ENCODE assay signal across 8 mouse cellular contexts in the genomic region with DNA sequence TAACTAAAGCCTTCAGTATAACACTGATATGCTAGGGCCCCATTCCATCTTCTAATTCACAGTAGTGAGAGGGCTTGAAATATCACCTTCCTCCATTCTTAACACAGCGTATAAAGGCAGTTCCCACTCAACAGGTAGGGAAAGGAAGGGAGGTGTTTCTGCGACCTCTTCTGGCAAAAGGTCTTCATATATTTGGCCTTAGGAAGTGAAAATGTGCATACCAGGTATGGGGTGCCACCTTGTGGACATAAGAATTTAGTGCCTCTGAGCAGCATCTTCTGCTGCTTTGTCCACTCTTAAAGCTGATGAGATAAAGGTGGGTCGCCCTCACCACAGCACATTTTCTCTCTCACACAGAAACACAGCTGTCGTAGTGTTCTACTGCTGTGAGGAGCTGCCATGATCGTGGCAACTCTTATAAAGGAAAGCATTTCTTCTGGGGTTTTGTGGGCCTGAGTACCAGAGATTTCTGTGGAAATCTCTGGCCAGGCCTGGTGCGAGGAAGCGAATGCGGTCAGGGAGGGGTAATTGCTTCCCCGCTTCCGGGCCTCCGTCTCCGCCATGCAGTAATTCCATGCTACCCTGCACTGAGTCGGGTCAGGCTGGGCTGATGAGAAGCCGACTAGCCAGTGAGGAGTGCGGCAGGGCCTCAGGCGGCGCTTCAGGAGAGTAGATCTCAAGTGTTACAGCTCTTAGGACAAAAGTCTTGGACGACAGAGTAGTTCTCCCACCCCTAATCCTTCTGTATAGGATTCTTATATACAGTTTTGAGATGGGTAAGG.
DNase-seq lines count a peak whose midpoint lies in the region; ATAC-seq and TF ChIP-seq lines count a peak whose summit lies in the region.

No protein-coding gene starts in this region.

- ATAC-seq in forebrain, embryonic 16.5 days = peak; percentile 73
- peak; percentile 75 for ATAC-seq in hindbrain, embryonic 11.5 days (ENCODE audit: low FRiP score)
- peak; percentile 46 for ATAC-seq in lung, postnatal 0 days

- H3K9ac ChIP-seq in forebrain, embryonic 16.5 days (replicated peaks; ENCODE audit: low read depth, low read length) = peak overlapping the region; percentile 15; the same call in 1 of the 2 replicates
- 0 out of 2 replicates have a peak overlapping the region, but pooled peaks have one; percentile 2 for H3K9ac ChIP-seq in hindbrain, embryonic 11.5 days (ENCODE audit: low read depth, low read length)
- H3K9ac ChIP-seq in lung, postnatal 0 days (replicated peaks; ENCODE audit: low read depth) = no peak overlapping the region

- DNase-seq in MN1 (ENCODE audit: low spot score) = peak; percentile 84
- peak; percentile 74 for DNase-seq in cerebellum, adult 11 months
- DNase-seq in hindbrain, embryonic 11.5 days (ENCODE audit: low spot score) = peak; percentile 84
- peak; percentile 85 for DNase-seq in layer of hippocampus, adult 9-10 months (ENCODE audit: low spot score)
- peak; percentile 92 for DNase-seq in lung, postnatal 0 days (ENCODE audit: low spot score)
- peak; percentile 89 for DNase-seq in retina, postnatal 1 day
- DNase-seq in thymus, postnatal 36 days = peak; percentile 63 to 64

- H3K4me2 ChIP-seq in forebrain, embryonic 16.5 days (ENCODE audit: low read length) = no peak overlapping the region
- H3K4me2 ChIP-seq in hindbrain, embryonic 11.5 days (replicated peaks; ENCODE audit: low read depth, low read length) = no peak overlapping the region
- no peak overlapping the region for H3K4me2 ChIP-seq in lung, postnatal 0 days (replicated peaks; ENCODE audit: low read depth, low read length)

- H3K4me3 ChIP-seq in forebrain, embryonic 16.5 days (replicated peaks; ENCODE audit: low read length) = no peak overlapping the region
- no peak overlapping the region for H3K4me3 ChIP-seq in hindbrain, embryonic 11.5 days (ENCODE audit: low read depth, low read length)
- H3K4me3 ChIP-seq in lung, postnatal 0 days (ENCODE audit: low read depth, low read length) = no peak overlapping the region

- no peaks in the 10 kb centered on the region for H3K9me3 ChIP-seq in forebrain, embryonic 16.5 days (ENCODE audit: control insufficient read depth, low read length)
- no peaks in the 10 kb centered on the region for H3K9me3 ChIP-seq in hindbrain, embryonic 11.5 days (ENCODE audit: control insufficient read depth, low read length)
- no peaks in the 10 kb centered on the region for H3K9me3 ChIP-seq in lung, postnatal 0 days (ENCODE audit: low read length)

- no peak for TF ChIP-seq EP300 in lung, postnatal 0 days (IDR thresholded peaks at IDR 0.05)

- H3K4me1 ChIP-seq in forebrain, embryonic 16.5 days (replicated peaks; ENCODE audit: control insufficient read depth, insufficient read depth, low read length) = no peaks in the 10 kb centered on the region
- no peaks in the 10 kb centered on the region for H3K4me1 ChIP-seq in hindbrain, embryonic 11.5 days (replicated peaks; ENCODE audit: control insufficient read depth, insufficient read depth, low read length)
- H3K4me1 ChIP-seq in lung, postnatal 0 days (ENCODE audit: insufficient read depth, low read depth, low read length) = no peaks in the 10 kb centered on the region

- 40% methylated on average over 18 of the region's 18 CpGs for WGBS in forebrain, embryonic 16.5 days
- 46% methylated on average over 18 of the region's 18 CpGs for WGBS in hindbrain, embryonic 11.5 days
- 36% methylated on average over 18 of the region's 18 CpGs for WGBS in lung, postnatal 0 days

- no peaks in the 10 kb centered on the region for H3K27me3 ChIP-seq in forebrain, embryonic 16.5 days (replicated peaks; ENCODE audit: control insufficient read depth, insufficient read depth, low read length)
- no peaks in the 10 kb centered on the region for H3K27me3 ChIP-seq in hindbrain, embryonic 11.5 days (ENCODE audit: control insufficient read depth, insufficient read depth, low read length)
- H3K27me3 ChIP-seq in lung, postnatal 0 days (replicated peaks; ENCODE audit: insufficient read depth, low read length) = no peaks in the 10 kb centered on the region

- no peak overlapping the region for H3K27ac ChIP-seq in forebrain, embryonic 16.5 days (ENCODE audit: low read length)
- H3K27ac ChIP-seq in hindbrain, embryonic 11.5 days (ENCODE audit: low read depth, low read length) = no peak overlapping the region
- no peak overlapping the region for H3K27ac ChIP-seq in lung, postnatal 0 days (ENCODE audit: low read length)

- H3K36me3 ChIP-seq in forebrain, embryonic 16.5 days (ENCODE audit: control insufficient read depth, insufficient read depth) = no peaks in the 10 kb centered on the region
- H3K36me3 ChIP-seq in hindbrain, embryonic 11.5 days (ENCODE audit: control insufficient read depth, insufficient read depth, low read length) = no peaks in the 10 kb centered on the region
- H3K36me3 ChIP-seq in lung, postnatal 0 days (ENCODE audit: insufficient read depth, low read length) = no peaks in the 10 kb centered on the region

- TF ChIP-seq CTCF in lung, postnatal 0 days (IDR thresholded peaks at IDR 0.05) = peak; percentile 98
